Mouse (Mus musculus): ENCODE data around the gene Hes2. TPM values are rescaled to one million over a fixed set of nuclear protein-coding genes. Genes with fewer than 3 reads are reported as not detected.
A peak's percentile ranks its signal among the peaks of the same experiment; 100 is the strongest.

Gene Hes2
- polyA plus RNA-seq, 1 experiment: not detected

GRCm38 (mm10) chr4:152178916-152179705 lies 20.4 kb downstream of the Hes2 start:
- WGBS: 6% methylated on average over 16 of the region's 16 CpGs
- H3K27ac ChIP-seq (ENCODE audit: control insufficient read depth, insufficient read depth, low read depth, low read length, poor library complexity): no peak overlapping the region
- H3K4me3 ChIP-seq (replicated peaks; ENCODE audit: control insufficient read depth, low read depth, low read length): peak overlapping the region; percentile 73
- H3K4me1 ChIP-seq (ENCODE audit: control insufficient read depth, insufficient read depth, low read length): peaks cover 2% of the 10 kb centered on the region; the same call in 1 of the 2 replicates
- TF ChIP-seq POLR2A (IDR thresholded peaks at IDR 0.05; ENCODE audit: borderline replicate concordance, control insufficient read depth, low read depth, low read length) (no peak), CTCF (IDR thresholded peaks at IDR 0.05; ENCODE audit: control insufficient read depth, insufficient read depth, low read length) (no peak)

- Histone ChIP-seq H3K27ac (ENCODE audit: control insufficient read depth, insufficient read depth, low read depth, low read length, poor library complexity) (no peak overlapping the region), H3K4me3 (replicated peaks; ENCODE audit: control insufficient read depth, low read depth, low read length) (no peak overlapping the region), H3K4me1 (ENCODE audit: control insufficient read depth, insufficient read depth, low read length) (peaks cover 4% of the 10 kb centered on the region; the same call in 1 of the 2 replicates)
- TF ChIP-seq CTCF (IDR thresholded peaks at IDR 0.05; ENCODE audit: control insufficient read depth, insufficient read depth, low read length) (no peak), POLR2A (IDR thresholded peaks at IDR 0.05; ENCODE audit: borderline replicate concordance, control insufficient read depth, low read depth, low read length) (no peak)
- WGBS: 53% methylated on average over 16 of the region's 16 CpGs
Observed at GRCm38 (mm10) chr4:152179946-152180660, 21.4 kb downstream of the Hes2 start.

GRCm38 (mm10) chr4:152182205-152182604 lies 23.5 kb downstream of the Hes2 start:
- H3K27ac ChIP-seq (ENCODE audit: control insufficient read depth, insufficient read depth, low read depth, low read length, poor library complexity): no peak overlapping the region
- no peak overlapping the region for H3K4me3 ChIP-seq (replicated peaks; ENCODE audit: control insufficient read depth, low read depth, low read length)
- WGBS: 83% methylated on average over 10 of the region's 10 CpGs
- H3K4me1 ChIP-seq (ENCODE audit: control insufficient read depth, insufficient read depth, low read length): peaks cover 12% of the 10 kb centered on the region
- TF ChIP-seq POLR2A (IDR thresholded peaks at IDR 0.05; ENCODE audit: borderline replicate concordance, control insufficient read depth, low read depth, low read length): no peak
- TF ChIP-seq CTCF (IDR thresholded peaks at IDR 0.05; ENCODE audit: control insufficient read depth, insufficient read depth, low read length): no peak

- 69% methylated on average over 7 of the region's 7 CpGs for WGBS
- peaks cover 11% of the 10 kb centered on the region for H3K4me1 ChIP-seq (ENCODE audit: control insufficient read depth, insufficient read depth, low read length)
- no peak overlapping the region for H3K27ac ChIP-seq (ENCODE audit: control insufficient read depth, insufficient read depth, low read depth, low read length, poor library complexity)
- no peak for TF ChIP-seq POLR2A (IDR thresholded peaks at IDR 0.05; ENCODE audit: borderline replicate concordance, control insufficient read depth, low read depth, low read length)
- peak; percentile 28; the same call in 1 of the 2 replicates for TF ChIP-seq CTCF (IDR thresholded peaks at IDR 0.05; ENCODE audit: control insufficient read depth, insufficient read depth, low read length)
- H3K4me3 ChIP-seq (replicated peaks; ENCODE audit: control insufficient read depth, low read depth, low read length): no peak overlapping the region
Observed at GRCm38 (mm10) chr4:152184353-152185035, 25.8 kb downstream of the Hes2 start.

- Histone ChIP-seq H3K27ac (ENCODE audit: control insufficient read depth, insufficient read depth, low read depth, low read length, poor library complexity) (no peak overlapping the region), H3K4me1 (ENCODE audit: control insufficient read depth, insufficient read depth, low read length) (peaks cover 14% of the 10 kb centered on the region), H3K4me3 (replicated peaks; ENCODE audit: control insufficient read depth, low read depth, low read length) (no peak overlapping the region)
- WGBS: 19% methylated on average over 3 of the region's 3 CpGs
- TF ChIP-seq CTCF (IDR thresholded peaks at IDR 0.05; ENCODE audit: control insufficient read depth, insufficient read depth, low read length) (peak; percentile 25; the same call in 1 of the 2 replicates), POLR2A (IDR thresholded peaks at IDR 0.05; ENCODE audit: borderline replicate concordance, control insufficient read depth, low read depth, low read length) (no peak)
Observed at GRCm38 (mm10) chr4:152185137-152185509, 26.5 kb downstream of the Hes2 start.

- peak overlapping the region; percentile 1; the same call in 1 of the 2 replicates for H3K27ac ChIP-seq (ENCODE audit: control insufficient read depth, insufficient read depth, low read depth, low read length, poor library complexity)
- TF ChIP-seq POLR2A (IDR thresholded peaks at IDR 0.05; ENCODE audit: borderline replicate concordance, control insufficient read depth, low read depth, low read length) (no peak), CTCF (IDR thresholded peaks at IDR 0.05; ENCODE audit: control insufficient read depth, insufficient read depth, low read length) (no peak)
- 16% methylated on average over 19 of the region's 19 CpGs for WGBS
- no peak overlapping the region for H3K4me3 ChIP-seq (replicated peaks; ENCODE audit: control insufficient read depth, low read depth, low read length)
- peaks cover 15% of the 10 kb centered on the region for H3K4me1 ChIP-seq (ENCODE audit: control insufficient read depth, insufficient read depth, low read length)
Observed at GRCm38 (mm10) chr4:152185510-152186204, 27.0 kb downstream of the Hes2 start.

GRCm38 (mm10) chr4:152186205-152187082 lies 27.8 kb downstream of the Hes2 start:
- 30% methylated on average over 14 of the region's 14 CpGs for WGBS

More at GRCm38 (mm10) chr4:152186205-152187082, 27.8 kb downstream of the Hes2 start:
- H3K27ac ChIP-seq (ENCODE audit: control insufficient read depth, insufficient read depth, low read depth, low read length, poor library complexity): peak overlapping the region; percentile 40; the same call in 1 of the 2 replicates
- no peak overlapping the region for H3K4me3 ChIP-seq (replicated peaks; ENCODE audit: control insufficient read depth, low read depth, low read length)
- peaks cover 18% of the 10 kb centered on the region for H3K4me1 ChIP-seq (ENCODE audit: control insufficient read depth, insufficient read depth, low read length)
- TF ChIP-seq CTCF (IDR thresholded peaks at IDR 0.05; ENCODE audit: control insufficient read depth, insufficient read depth, low read length) (no peak), POLR2A (IDR thresholded peaks at IDR 0.05; ENCODE audit: borderline replicate concordance, control insufficient read depth, low read depth, low read length) (no peak)

All from bone marrow, adult 2 months (tissue).